Mouse (Mus musculus) neural tube, embryonic 15.5 days (tissue): ENCODE results near the gene Espn. TPM values are rescaled to one million over a fixed set of nuclear protein-coding genes. Genes with fewer than 3 reads are reported as not detected.
A peak's percentile ranks its signal among the peaks of the same experiment; 100 is the strongest.

Source experiments
- ATAC-seq: fragments of 200-750 bp; cut with Nextera tagmentation; 2 replicates; pipeline ENCODE4 v1.8.0; 2017; ENCODE audit warnings: mild to moderate bottlenecking, moderate TSS enrichment, moderate library complexity; ENCODE audit not compliant: low FRiP score
- H3K27ac ChIP-seq: fragments of 300-500 bp; sonication (generic); replicated peaks from 2 replicates; pipeline ENCODE4 v1.5.1; 2015; ENCODE audit warnings: mild to moderate bottlenecking, inconsistent platforms
- H3K27me3 ChIP-seq: fragments of 300-500 bp; sonication (generic); replicated peaks from 2 replicates; pipeline ENCODE4 v1.6.1; 2015; ENCODE audit warnings: inconsistent platforms
- H3K36me3 ChIP-seq: fragments of 300-500 bp; sonication (generic); 2 replicates; pipeline ENCODE4 v1.6.1; 2015; ENCODE audit warnings: inconsistent platforms
- H3K4me1 ChIP-seq: fragments of 300-500 bp; sonication (generic); 2 replicates; pipeline ENCODE4 v1.6.1; 2015; ENCODE audit warnings: inconsistent platforms
- H3K4me2 ChIP-seq: fragments of 300-500 bp; sonication (generic); 2 replicates; pipeline ENCODE4 v1.6.1; 2015; ENCODE audit warnings: inconsistent platforms, mild to moderate bottlenecking, moderate library complexity
- H3K4me3 ChIP-seq: fragments of 300-500 bp; sonication (generic); replicated peaks from 2 replicates; pipeline ENCODE4 v1.5.1; 2015; ENCODE audit warnings: mild to moderate bottlenecking, inconsistent platforms
- H3K9ac ChIP-seq: fragments of 300-500 bp; sonication (generic); replicated peaks from 2 replicates; pipeline ENCODE4 v1.6.1; 2015; ENCODE audit warnings: mild to moderate bottlenecking, inconsistent platforms
- H3K9me3 ChIP-seq: fragments of 300-500 bp; sonication (generic); replicated peaks from 2 replicates; pipeline ENCODE4 v1.6.1; 2016; ENCODE audit warnings: inconsistent platforms
- whole genome bisulfite sequencing: fragments of 180-500 bp; shearing (Covaris S2); methylation state at CpG from one replicate; pipeline ENCODE4 v1.1.7; 2015; ENCODE audit warnings: mixed read lengths; 5-methylcytosine and 5-hydroxymethylcytosine counted together
- polyA plus RNA-seq: library from polyadenylated mRNA; unstranded; fragments of >200 nt; fragmentation: Nextera tagmentation; extraction: Ambion mirVana; gene quantifications from 2 replicates; pipeline ENCODE4 v1.2.1, GENCODE M21; 2015

Espn gene
- polyA plus RNA-seq, 1 experiment from 2014 or later = 0.31 TPM

- Histone ChIP-seq H3K9me3 (no peaks in the 10 kb centered on the region), H3K27me3 (peaks cover 61% of the 10 kb centered on the region), H3K4me2 (no peak overlapping the region), H3K36me3 (no peaks in the 10 kb centered on the region), H3K9ac (no peak overlapping the region), H3K4me1 (peaks cover 27% of the 10 kb centered on the region), H3K27ac (no peak overlapping the region), H3K4me3 (no peak overlapping the region)
- WGBS = 63% methylated on average over 6 of the region's 6 CpGs
- no peak for ATAC-seq
Measured at GRCm38 (mm10) chr4:152161601-152162000, 9.4 kb upstream of the Espn start.

DNA sequence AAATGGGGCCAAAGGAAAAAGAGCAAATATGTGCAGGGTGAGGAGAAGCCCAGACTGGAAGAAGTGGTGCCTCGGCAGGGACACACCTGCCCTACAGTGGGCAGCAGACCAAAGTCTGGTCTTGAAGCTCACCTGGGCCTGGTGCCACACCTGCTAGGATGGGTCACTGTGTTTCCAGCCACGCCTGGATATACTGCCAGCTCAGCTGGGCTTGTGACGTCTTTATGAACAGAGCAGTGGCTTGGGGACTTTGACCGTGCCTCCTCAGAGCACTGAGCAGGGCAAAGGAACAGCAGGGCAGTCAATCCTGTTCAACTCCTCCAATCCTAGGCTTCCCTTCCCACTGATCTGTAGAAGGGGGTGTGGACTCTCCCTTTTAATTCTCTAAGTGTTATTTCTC lies 8.6 kb upstream of the Espn start:
- Histone ChIP-seq H3K36me3 (no peaks in the 10 kb centered on the region), H3K4me1 (peaks cover 27% of the 10 kb centered on the region), H3K4me3 (no peak overlapping the region), H3K9me3 (no peaks in the 10 kb centered on the region), H3K4me2 (no peak overlapping the region), H3K27ac (no peak overlapping the region), H3K9ac (no peak overlapping the region), H3K27me3 (peaks cover 65% of the 10 kb centered on the region)
- WGBS = 48% methylated on average over 4 of the region's 4 CpGs
- no peak for ATAC-seq

DNA sequence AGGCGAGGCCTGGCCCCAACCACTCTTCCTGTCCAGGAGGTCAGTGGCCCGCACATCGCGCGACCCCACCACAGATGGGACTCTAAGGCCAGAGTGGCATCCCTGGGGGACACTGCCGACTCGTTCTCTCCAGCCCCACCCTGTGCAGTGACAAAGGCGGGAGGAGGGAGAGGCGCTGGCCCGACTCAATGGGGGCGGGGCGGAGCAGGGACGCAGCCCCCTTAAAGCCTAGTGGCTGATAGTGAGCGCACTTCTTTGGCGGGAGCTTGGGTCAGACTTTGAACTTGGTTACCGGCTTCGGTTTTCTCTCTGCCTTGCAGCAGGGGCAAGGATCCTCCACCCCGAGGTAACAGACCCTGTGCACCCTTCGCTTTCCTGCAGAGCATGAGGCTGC lies 7.1 kb upstream of the Espn start:
- no peak for ATAC-seq
- Histone ChIP-seq H3K9me3 (no peaks in the 10 kb centered on the region), H3K9ac (no peak overlapping the region), H3K27ac (no peak overlapping the region), H3K4me1 (peaks cover 24% of the 10 kb centered on the region), H3K27me3 (peaks cover 78% of the 10 kb centered on the region), H3K36me3 (no peaks in the 10 kb centered on the region), H3K4me3 (peak overlapping the region; percentile 16), H3K4me2 (peak overlapping the region; percentile 39)
- WGBS = 0% methylated on average over 19 of the region's 19 CpGs

DNA sequence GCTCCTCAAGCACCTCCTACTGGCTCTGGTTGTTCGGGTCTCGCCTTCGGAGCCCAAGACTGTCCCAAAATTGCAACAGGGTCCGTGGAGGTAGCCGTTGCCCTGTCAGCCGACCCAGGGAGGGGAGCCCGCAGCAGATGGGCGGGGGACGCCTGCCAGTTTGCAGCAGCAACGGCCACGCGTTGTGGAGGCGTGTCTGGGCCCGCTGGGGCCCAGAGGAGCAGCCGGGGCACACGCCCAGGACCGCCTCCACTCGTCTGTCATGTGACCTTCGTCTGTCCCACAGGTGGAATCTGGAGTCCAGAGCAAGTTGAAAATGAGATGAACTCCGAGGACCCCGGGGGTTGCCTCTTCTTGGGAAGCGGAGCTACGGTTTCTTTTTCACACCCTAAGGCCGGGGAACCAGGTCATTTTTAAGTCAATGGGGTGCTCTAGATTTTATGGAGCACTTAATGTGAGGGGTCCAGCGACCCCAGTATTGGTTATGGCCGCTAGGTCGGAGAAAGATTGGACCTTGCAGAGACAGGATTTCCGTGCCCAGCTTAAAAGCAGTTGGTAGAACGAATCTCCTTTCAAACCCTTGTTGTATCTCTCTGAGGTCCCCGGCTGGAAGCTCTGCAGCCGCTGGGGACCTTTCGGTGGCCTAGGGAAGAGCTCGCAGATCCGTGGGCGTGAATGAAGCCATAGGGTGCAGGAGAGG lies 6.6 kb upstream of the Espn start, which contains the start of gene Hes2:
Hes2 (plus strand) TSS at position 283 of the 700 bp plus-strand sequence.
- H3K27me3 ChIP-seq = peaks cover 83% of the 10 kb centered on the region
- no peaks in the 10 kb centered on the region for H3K9me3 ChIP-seq
- WGBS = 4% methylated on average over 35 of the region's 35 CpGs
- peak within 1 kb of the TSS; percentile 16 for H3K4me3 ChIP-seq
- H3K9ac ChIP-seq = no peak within 1 kb of the TSS
- peak within 1 kb of the TSS; percentile 39 for H3K4me2 ChIP-seq
- peaks cover 27% of the 10 kb centered on the region for H3K4me1 ChIP-seq
- no peaks in the 10 kb centered on the region for H3K36me3 ChIP-seq
- no peak for ATAC-seq
- no peak within 1 kb of the TSS for H3K27ac ChIP-seq

- Histone ChIP-seq H3K4me1 (peaks cover 31% of the 10 kb centered on the region), H3K4me3 (peak overlapping the region; percentile 16; the same call in 1 of the 2 replicates), H3K36me3 (no peaks in the 10 kb centered on the region), H3K9me3 (no peaks in the 10 kb centered on the region), H3K27me3 (peaks cover 90% of the 10 kb centered on the region), H3K9ac (no peak overlapping the region), H3K4me2 (peak overlapping the region; percentile 39), H3K27ac (no peak overlapping the region)
- 17% methylated on average over 21 of the region's 21 CpGs for WGBS
- no peak for ATAC-seq
Measured at GRCm38 (mm10) chr4:152157779-152158584, 5.8 kb upstream of the Espn start.

DNA sequence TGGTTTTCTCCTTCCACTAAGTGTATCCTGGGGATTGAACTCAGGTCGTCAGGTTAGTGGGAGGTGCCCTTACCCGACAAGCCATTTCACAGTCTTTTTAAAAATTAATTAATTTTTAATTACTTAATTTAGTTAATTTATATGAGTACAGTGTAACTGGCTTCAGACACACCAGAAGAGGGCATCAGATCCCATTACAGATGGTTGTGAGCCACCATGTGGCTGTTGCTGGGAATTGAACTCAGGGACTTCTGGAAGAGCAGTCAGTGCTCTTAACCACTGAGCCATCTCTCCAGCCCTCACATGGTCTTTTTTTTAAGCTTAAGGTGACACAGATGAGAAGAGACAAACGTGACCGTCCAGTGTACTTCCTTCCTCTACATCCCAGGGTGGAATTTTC lies 2.8 kb upstream of the Espn start:
- Histone ChIP-seq H3K4me2 (no peak overlapping the region), H3K4me3 (no peak overlapping the region), H3K27me3 (peaks cover 92% of the 10 kb centered on the region), H3K4me1 (peaks cover 36% of the 10 kb centered on the region), H3K27ac (no peak overlapping the region), H3K9ac (no peak overlapping the region), H3K36me3 (no peaks in the 10 kb centered on the region), H3K9me3 (no peaks in the 10 kb centered on the region)
- WGBS = 58% methylated on average over 4 of the region's 4 CpGs
- no peak for ATAC-seq

DNA sequence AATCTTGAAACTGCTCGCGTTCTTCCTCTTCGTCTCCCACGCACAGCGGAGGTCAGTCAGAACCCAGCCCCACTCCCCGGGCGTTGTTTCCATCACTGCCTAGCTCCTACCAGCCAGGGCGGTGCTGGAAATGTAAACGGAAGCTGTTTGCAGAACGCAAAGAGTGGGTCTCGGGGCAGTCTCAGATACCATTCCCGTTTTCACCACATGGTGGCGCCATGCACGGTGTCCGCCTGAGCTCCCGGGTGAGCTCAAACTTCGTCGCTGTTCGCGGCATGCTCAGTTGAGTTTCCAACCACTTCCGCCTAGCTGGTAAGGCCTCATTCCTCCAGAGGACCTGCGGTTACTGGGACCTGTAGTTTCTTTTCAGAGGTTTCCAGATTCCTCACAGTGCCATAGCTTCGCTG lies 1.6 kb upstream of the Espn start:
- Histone ChIP-seq H3K9me3 (no peaks in the 10 kb centered on the region), H3K9ac (no peak overlapping the region), H3K4me3 (peak overlapping the region; percentile 13; the same call in 1 of the 2 replicates), H3K27me3 (peaks cover 91% of the 10 kb centered on the region), H3K27ac (no peak overlapping the region), H3K4me2 (peak overlapping the region; percentile 42), H3K36me3 (no peaks in the 10 kb centered on the region), H3K4me1 (peaks cover 25% of the 10 kb centered on the region)
- ATAC-seq = no peak
- 2% methylated on average over 23 of the region's 23 CpGs for WGBS

- peak overlapping the region; percentile 32 for H3K4me3 ChIP-seq
- peak overlapping the region; percentile 20; the same call in 1 of the 2 replicates for H3K9ac ChIP-seq
- H3K9me3 ChIP-seq = no peaks in the 10 kb centered on the region
- H3K4me2 ChIP-seq = peak overlapping the region; percentile 57
- peaks cover 72% of the 10 kb centered on the region for H3K27me3 ChIP-seq
- 23% methylated on average over 7 of the region's 7 CpGs for WGBS
- no peaks in the 10 kb centered on the region for H3K36me3 ChIP-seq
- ATAC-seq = 0 out of 2 replicates have a peak, but pooled peaks have one; percentile 21
- H3K27ac ChIP-seq = no peak overlapping the region
- peaks cover 15% of the 10 kb centered on the region for H3K4me1 ChIP-seq
Measured at GRCm38 (mm10) chr4:152151451-152151965, 663 bp downstream of the Espn start.

GRCm38 (mm10) chr4:152150546-152150945 lies 1.6 kb downstream of the Espn start:
- Histone ChIP-seq H3K27me3 (peaks cover 68% of the 10 kb centered on the region), H3K27ac (no peak overlapping the region), H3K4me3 (no peak overlapping the region), H3K4me2 (no peak overlapping the region), H3K9ac (no peak overlapping the region), H3K36me3 (no peaks in the 10 kb centered on the region), H3K9me3 (no peaks in the 10 kb centered on the region), H3K4me1 (peaks cover 15% of the 10 kb centered on the region)
- no peak for ATAC-seq
- WGBS = 86% methylated on average over 4 of the region's 4 CpGs

GRCm38 (mm10) chr4:152146033-152146827 lies 5.9 kb downstream of the Espn start:
- Histone ChIP-seq H3K36me3 (no peaks in the 10 kb centered on the region), H3K27ac (no peak overlapping the region), H3K9ac (no peak overlapping the region), H3K4me3 (no peak overlapping the region), H3K4me1 (no peaks in the 10 kb centered on the region), H3K27me3 (peaks cover 35% of the 10 kb centered on the region), H3K9me3 (no peaks in the 10 kb centered on the region), H3K4me2 (no peak overlapping the region)
- no peak for ATAC-seq
- 48% methylated on average over 11 of the region's 11 CpGs for WGBS

DNA sequence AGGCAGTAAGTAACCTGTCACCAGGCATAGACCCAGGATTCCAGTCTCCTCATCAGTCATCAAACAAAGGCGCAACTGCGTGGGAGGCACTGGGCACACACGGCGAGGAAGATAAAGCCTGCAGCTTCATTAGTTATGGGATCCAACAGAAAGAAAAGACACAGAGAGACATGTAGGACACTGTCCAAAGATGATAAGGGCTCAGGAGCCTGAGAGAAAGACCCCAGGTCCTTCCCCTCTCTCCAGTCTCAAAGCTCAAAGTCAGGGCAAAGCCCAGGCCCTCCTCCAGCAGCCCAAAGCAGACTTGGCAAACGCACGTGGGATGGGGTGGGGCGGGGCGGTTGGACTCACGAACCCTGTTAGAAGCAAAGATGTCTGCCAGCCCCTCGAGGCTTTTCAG lies 6.7 kb downstream of the Espn start:
- no peaks in the 10 kb centered on the region for H3K9me3 ChIP-seq
- H3K27me3 ChIP-seq = peaks cover 32% of the 10 kb centered on the region
- 62% methylated on average over 10 of the region's 10 CpGs for WGBS
- H3K27ac ChIP-seq = no peak overlapping the region
- H3K4me3 ChIP-seq = no peak overlapping the region
- H3K36me3 ChIP-seq = no peaks in the 10 kb centered on the region
- no peaks in the 10 kb centered on the region for H3K4me1 ChIP-seq
- no peak for ATAC-seq
- no peak overlapping the region for H3K4me2 ChIP-seq
- H3K9ac ChIP-seq = no peak overlapping the region
